Mouse (Mus musculus) adrenal gland, adult (tissue): ENCODE measurements around the gene Clec2i.
"Not testable (repeated sequence)": the region's sequence is repeated elsewhere in the genome, so short reads cannot be mapped to it uniquely, and the experiment has no call there.

Experiments used
- DNase-seq, 2 experiments: peaks; one replicate each; pipeline ENCODE4 v3.0.0; 2022 to 2023; ENCODE audit warnings: low spot score in 1 of 2; ENCODE audit not compliant: inconsistent age in 2 of 2

The Clec2i gene

DNA sequence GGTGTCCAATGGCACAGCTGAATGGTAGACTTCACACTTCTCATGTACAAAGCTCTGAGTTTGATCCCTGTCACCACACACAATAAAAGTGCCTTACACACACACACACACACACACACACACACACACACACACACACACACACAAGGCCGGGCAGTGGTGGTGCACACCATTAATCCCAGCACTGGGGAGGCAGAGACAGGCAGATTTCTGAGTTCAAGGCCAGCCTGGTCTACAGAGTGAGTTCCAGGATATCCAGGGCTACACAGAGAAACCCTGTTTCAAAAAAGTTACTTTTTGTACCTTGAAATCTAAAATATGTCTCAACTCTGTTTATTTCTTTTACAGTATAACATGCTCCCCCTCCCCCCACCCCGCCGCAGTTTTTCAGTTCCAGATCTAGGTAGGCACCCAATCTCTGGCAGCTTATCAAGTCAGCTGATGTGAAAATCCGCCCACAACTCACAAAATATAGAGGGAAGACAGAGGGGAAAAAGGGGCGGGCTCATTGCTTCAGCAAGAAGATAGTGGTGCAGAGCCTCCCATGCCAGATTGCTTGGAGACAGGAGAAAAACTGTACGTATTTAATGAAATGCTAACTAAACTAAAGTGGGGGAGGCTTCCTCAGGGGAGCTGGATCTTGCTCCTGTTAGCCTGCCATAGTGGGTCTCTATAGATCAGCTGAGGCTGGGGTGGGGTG, at the start of gene Clec2i:
Gene Clec2i (plus strand): TSS at position 498 of the 700 bp plus-strand sequence.
- not testable (repeated sequence) for DNase-seq

- DNase-seq: peak; percentile 92 to 98
Observed at GRCm38 (mm10) chr6:128838342-128839265, 48.8 kb upstream of the Clec2i start.

DNA sequence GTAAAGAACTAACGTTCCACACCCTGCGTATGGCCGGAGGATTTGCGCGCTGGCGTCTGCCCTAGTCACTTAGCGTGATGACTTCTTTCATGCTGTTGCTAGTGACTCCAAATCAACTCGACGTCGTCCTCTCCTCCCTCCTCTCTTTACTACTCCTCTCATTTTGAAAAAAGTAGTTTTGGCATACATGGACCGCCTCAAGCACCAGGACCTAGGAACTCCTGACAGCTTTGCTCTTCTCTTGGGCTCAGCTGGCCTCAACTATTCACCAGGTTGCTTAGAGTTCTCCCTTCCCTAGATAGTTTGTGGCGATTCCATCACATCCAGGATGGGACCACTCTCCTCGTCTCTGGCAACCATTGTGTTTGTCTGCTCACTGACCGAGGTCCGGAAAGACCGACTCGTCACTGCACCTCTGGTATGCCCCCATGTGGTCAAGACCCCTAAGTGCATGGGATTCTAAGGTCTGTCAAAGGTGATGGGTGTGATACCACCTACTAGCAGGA, 48.1 kb upstream of the Clec2i start:
- DNase-seq: peak; percentile 83 to 95

DNA sequence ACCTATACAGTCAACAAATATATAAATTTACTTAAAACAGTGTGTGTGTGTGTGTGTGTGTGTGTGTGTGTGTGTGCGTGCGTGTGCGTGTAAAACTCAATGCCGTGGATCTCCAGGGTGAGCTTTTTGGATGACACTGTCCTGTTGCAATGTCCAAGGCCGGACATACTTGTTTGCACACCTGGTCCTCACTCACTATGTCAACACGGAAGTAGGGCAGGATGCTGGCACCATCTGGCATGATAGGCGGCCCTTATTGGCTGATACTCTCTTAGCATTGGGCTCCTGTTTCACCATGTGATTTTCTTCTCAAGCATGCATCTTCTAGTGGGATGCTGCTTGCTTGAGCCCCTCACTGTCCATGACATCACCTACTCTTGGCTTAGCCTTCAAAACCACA, 47.5 kb upstream of the Clec2i start:
- no peak for DNase-seq

- DNase-seq: not testable (repeated sequence)
Observed at GRCm38 (mm10) chr6:128840669-128841068, 46.7 kb upstream of the Clec2i start.

- peak in 1 of 2 experiments; percentile 59 for DNase-seq
Observed at GRCm38 (mm10) chr6:128841327-128842089, 45.9 kb upstream of the Clec2i start.

DNA sequence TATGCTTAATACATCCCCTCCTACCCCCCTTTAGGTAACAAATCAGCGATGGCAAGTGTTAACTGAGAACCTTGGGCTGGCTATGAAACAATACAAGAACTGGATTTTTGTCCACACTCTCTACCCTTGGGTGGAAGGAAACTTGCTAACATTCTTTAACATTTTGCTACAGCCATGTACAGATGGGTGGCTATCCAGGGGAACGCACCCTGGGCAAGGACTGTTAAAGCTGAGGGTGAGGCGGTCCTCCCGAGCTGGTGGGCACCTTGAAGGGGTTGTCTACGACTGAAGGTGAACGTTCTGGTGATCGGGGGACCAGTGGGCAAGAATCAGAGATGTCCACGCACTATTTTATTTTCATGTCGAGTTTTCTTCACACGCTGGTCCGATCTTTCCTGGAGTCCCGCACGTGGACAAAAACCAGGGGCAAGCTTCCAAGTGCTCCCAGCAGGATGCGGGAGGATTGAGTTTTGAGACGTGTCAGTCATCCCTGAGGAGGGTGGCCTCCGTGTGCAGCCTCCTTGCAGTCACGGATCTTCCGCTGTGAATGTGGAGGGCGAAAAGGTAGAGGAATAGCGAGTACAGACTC, 44.9 kb upstream of the Clec2i start:
- DNase-seq: no peak

- DNase-seq: peak; percentile 93 to 98
Observed at GRCm38 (mm10) chr6:128842945-128843478, 44.4 kb upstream of the Clec2i start.

DNA sequence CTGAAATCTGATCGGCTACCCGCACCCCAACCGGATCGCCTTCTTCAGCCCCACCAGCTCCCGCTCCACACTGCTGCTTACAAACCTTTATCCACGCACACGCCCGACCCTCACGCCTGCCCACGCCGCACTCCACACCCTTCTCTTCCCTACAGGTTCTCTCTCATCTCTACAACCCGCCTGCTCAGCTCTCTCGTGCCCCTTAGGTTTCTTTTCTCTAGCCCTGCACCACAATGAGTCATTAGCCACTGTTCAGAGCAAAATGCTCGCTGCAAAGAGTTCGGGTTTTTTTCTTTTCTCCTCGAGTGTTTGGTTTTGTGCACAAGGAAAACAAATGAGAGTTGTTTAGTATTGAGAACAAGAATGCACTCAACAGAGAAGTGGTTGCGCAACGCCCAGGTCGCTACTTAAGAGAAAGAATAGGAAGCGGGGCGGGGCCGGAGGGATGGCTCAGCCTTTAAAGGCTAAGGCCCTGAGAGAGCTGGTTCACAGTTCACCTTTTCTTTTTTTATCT, 43.9 kb upstream of the Clec2i start:
- DNase-seq: peak; percentile 68 to 93

DNA sequence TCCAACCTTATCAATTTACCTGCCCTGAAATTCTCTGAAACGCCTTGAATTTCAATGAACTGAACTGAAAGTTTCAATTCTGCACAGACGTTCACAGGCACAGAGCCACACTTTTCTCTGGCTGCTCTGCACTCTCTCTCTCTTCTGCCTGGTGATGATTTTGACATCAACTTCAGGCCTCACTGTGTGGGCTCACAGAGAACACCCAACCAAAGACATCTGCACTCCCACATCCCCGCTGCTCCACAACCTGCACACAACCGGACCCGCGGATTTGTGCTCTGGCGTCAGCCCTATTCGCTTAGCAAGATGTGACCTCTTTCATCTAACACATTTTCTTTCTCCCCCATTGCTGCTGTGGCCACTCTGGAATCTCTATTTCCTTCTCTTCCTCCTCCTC, 43.3 kb upstream of the Clec2i start:
- peak in 1 of 2 experiments; percentile 42 for DNase-seq

- peak in 1 of 2 experiments; percentile 44 for DNase-seq
Observed at GRCm38 (mm10) chr6:128844586-128845080, 42.8 kb upstream of the Clec2i start.

- peak; percentile 89 to 96 for DNase-seq
Observed at GRCm38 (mm10) chr6:128845319-128845979, 41.9 kb upstream of the Clec2i start.

DNA sequence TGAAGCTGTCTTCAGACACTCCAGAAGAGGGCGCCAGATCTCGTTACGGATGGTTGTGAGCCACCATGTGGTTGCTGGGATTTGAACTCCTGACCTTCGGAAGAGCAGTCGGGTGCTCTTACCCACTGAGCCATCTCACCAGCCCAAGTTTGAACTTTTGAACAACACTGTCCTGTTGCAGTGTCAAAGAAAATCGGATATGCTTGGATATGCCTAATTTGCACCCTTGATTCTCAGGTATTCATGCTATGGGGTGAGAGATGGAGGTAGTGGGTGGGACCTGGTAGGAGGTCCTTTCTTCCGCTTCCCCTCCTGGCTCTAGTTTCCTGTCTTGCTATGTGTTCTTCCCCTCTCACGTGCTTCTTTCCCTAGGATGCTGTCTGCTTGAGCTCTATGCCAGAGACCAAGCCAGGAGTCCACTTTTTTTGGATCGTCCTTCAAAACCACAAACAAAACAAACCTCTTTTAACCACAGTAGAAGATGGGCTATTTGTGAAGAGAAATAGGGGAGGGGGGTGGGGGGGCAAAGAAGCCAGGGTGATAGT, 41.3 kb upstream of the Clec2i start:
- DNase-seq: peak in 1 of 2 experiments; percentile 31

- DNase-seq: no peak
Observed at GRCm38 (mm10) chr6:128847401-128847800, 40.0 kb upstream of the Clec2i start.

DNA sequence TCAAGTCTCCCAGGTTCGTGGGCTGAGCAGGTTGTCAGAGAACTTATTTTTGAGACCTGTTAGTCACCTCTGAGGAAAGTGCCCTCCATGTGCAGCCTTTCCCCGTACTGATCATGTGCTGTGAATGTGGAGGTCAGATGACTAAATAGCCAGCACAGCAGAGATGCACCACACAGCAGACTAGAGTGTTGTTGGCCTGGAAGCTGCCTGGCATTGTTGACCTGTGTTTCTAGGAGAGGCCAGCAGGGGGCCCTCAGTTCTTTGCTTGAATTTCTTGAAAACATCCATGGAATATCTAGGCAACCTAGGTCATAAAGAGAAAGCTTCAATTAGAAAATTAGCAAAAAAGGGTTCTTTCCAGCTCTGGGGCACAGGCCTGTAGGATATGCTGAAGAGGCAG, 37.5 kb upstream of the Clec2i start:
- DNase-seq: peak in 1 of 2 experiments; percentile 86

DNA sequence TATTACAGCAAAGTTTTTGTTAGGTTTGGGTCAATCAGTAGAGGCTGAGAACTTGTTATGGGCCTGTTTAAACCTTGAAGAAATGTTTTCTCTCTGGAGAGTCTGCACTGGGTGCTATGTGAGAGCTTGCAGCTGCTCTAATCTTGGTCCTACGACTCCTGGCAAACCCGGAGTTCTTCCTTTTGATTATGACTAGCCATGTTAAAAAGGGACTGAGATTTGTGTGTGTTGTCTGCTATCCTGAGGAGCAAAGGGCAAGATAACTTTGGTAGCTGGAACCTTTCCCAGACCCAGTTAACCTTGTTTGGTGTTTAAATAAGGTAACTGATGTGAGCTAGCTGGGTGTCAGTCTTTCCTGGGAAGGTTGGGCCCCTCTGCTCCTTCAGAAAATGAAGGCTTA, 36.7 kb upstream of the Clec2i start:
- peak in 1 of 2 experiments; percentile 43 for DNase-seq

DNA sequence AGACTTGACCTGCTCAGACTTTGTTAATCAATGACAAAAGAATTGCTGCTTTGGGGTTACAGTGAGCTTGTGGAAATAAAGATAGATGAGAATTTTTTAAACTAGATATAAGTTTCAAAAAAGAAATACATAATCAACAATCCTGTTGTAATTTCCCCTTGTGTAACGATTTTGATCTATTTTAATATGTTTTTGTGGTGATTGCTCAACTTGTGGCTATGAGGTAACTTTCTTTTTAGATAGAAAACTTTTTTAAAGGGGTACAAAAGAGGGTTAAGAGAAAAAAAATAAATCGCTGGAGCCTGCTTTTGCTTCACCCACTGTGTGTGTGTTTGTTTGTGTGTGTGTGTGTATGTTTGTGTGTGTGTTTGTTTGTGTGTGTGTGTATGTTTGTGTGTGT, 36.2 kb upstream of the Clec2i start:
- DNase-seq: no peak

GRCm38 (mm10) chr6:128852766-128853165, 34.6 kb upstream of the Clec2i start:
- DNase-seq: no peak
